Mouse (Mus musculus) lung, embryonic 14.5 days (tissue): ENCODE measurements at regions not wholly inside any gene's neighbourhood (a gene's known extent, or its start where the extent isn't known, plus 50 kb on each side); places are given as distances from the start of the nearest gene placed in this dataset.

Experiments
- ATAC-seq: fragments of 200-750 bp; cut with Nextera tagmentation; 2 replicates; pipeline ENCODE4 v1.8.0; 2017; ENCODE audit warnings: mild to moderate bottlenecking, moderate TSS enrichment, moderate library complexity; ENCODE audit not compliant: insufficient read depth
- DNase-seq: peaks from one replicate; pipeline ENCODE4 v3.0.0-alpha.2; 2015
- H3K27ac ChIP-seq: fragments of 300-500 bp; sonication (generic); 2 replicates; pipeline ENCODE4 v1.5.1; 2014; ENCODE audit warnings: low read depth, mild to moderate bottlenecking, moderate library complexity
- H3K27me3 ChIP-seq: fragments of 300-500 bp; sonication (generic); 2 replicates; pipeline ENCODE4 v1.6.1; 2014; ENCODE audit warnings: low read length, control low read depth; ENCODE audit not compliant: insufficient read depth
- H3K36me3 ChIP-seq: fragments of 300-500 bp; sonication (generic); 2 replicates; pipeline ENCODE4 v1.6.1; 2014; ENCODE audit warnings: control low read depth; ENCODE audit not compliant: insufficient read depth
- H3K4me1 ChIP-seq: fragments of 300-500 bp; sonication (generic); 2 replicates; pipeline ENCODE4 v1.6.1; 2014; ENCODE audit warnings: antibody characterized with exemption, control low read depth; ENCODE audit not compliant: insufficient read depth
- H3K4me2 ChIP-seq: fragments of 300-500 bp; sonication (generic); 2 replicates; pipeline ENCODE4 v1.6.1; 2014; ENCODE audit warnings: mild to moderate bottlenecking
- H3K4me3 ChIP-seq: fragments of 300-500 bp; sonication (generic); 2 replicates; pipeline ENCODE4 v1.5.1; 2014; ENCODE audit warnings: low read depth, low read length
- H3K9ac ChIP-seq: fragments of 300-500 bp; sonication (generic); 2 replicates; pipeline ENCODE4 v1.6.1; 2014
- H3K9me3 ChIP-seq: fragments of 300-500 bp; sonication (generic); 2 replicates; pipeline ENCODE4 v1.6.1; 2016; ENCODE audit warnings: low read depth, low read length, control low read depth
- CTCF ChIP-seq: IDR thresholded peaks from 2 replicates; pipeline ENCODE4 v1.5.1; 2016; ENCODE audit warnings: antibody characterized with exemption, low read depth
- WGBS: fragments of 180-500 bp; shearing (Covaris S2); extraction: QIAGEN DNeasy Blood & Tissue Kit; methylation state at CpG from one replicate; pipeline ENCODE4 v1.1.7; 2014; 5-methylcytosine and 5-hydroxymethylcytosine counted together

GRCm38 (mm10) chr15:97606630-97607381 is 98.8 kb downstream of the Rpap3 start:
- WGBS = 8% methylated on average over 25 of the region's 25 CpGs
- TF ChIP-seq CTCF = no peak
- peak overlapping the region; percentile 73 for H3K4me2 ChIP-seq

DNA sequence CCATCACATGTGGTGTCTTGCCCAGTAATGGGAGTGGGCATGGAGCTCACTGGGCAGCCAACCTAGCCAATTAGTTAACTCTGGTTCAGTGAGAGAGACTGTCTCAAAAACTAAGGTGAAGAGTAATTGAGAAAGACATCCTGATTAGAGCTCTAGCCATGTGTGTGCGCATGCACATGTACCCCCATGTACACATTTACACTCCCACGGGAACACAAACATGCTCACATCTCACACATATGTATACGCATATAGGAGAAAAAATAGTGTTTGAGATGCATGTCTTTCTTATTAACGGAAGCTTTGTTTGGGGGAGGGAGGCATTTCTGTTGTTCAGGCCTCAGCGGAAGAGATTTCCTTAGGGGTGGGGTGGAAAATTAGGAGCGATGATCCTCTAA is 99.4 kb downstream of the Rpap3 start:
- Histone ChIP-seq H3K27me3 (no peaks in the 10 kb centered on the region), H3K4me3 (peak overlapping the region; percentile 32), H3K4me2 (peak overlapping the region; percentile 73), H3K9ac (peak overlapping the region; percentile 40), H3K9me3 (no peaks in the 10 kb centered on the region), H3K4me1 (no peaks in the 10 kb centered on the region), H3K36me3 (no peaks in the 10 kb centered on the region), H3K27ac (no peak overlapping the region)
- no peak for TF ChIP-seq CTCF
- ATAC-seq = no peak
- WGBS = 39% methylated on average over 6 of the region's 6 CpGs
- DNase-seq = no peak

More at GRCm38 (mm10) chr15:97606630-97607381, 98.8 kb downstream of the Rpap3 start:
- ATAC-seq (peak; percentile 77), DNase-seq (peak; percentile 83)
- H3K27me3 ChIP-seq = no peaks in the 10 kb centered on the region
- H3K9me3 ChIP-seq = no peaks in the 10 kb centered on the region
- H3K4me3 ChIP-seq = peak overlapping the region; percentile 32
- H3K9ac ChIP-seq = peak overlapping the region; percentile 40
- no peaks in the 10 kb centered on the region for H3K4me1 ChIP-seq
- H3K27ac ChIP-seq = no peak overlapping the region
- no peaks in the 10 kb centered on the region for H3K36me3 ChIP-seq

GRCm38 (mm10) chr15:97605791-97606190 is 99.8 kb downstream of the Rpap3 start:
- Histone ChIP-seq H3K9me3 (no peaks in the 10 kb centered on the region), H3K36me3 (no peaks in the 10 kb centered on the region), H3K9ac (no peak overlapping the region), H3K27me3 (no peaks in the 10 kb centered on the region), H3K4me1 (no peaks in the 10 kb centered on the region), H3K4me3 (no peak overlapping the region), H3K27ac (no peak overlapping the region), H3K4me2 (no peak overlapping the region)
- no peak for TF ChIP-seq CTCF
- WGBS = 91% methylated on average over 7 of the region's 7 CpGs
- no peak for DNase-seq
- no peak for ATAC-seq

DNA sequence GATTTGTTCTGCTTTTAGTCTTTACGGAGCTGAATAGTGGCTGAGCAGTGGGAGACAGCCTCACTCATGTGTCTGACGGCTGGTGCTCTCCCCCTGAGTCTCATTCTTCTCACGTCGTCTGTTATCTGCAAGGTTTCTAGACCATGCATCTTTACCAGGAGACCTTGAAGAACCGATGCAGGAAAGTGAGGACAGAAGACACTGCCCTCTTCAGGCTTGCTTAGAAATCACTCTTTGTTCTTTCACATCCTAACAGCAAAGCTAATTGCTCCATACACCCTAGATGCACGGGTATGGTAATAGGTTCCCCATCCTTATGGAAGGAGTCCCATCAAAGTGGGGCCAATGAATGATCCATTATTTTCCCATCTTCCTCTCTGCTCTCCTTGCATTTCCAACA is 102.1 kb downstream of the Rpap3 start:
- Histone ChIP-seq H3K4me1 (no peaks in the 10 kb centered on the region), H3K27me3 (no peaks in the 10 kb centered on the region), H3K27ac (no peak overlapping the region), H3K36me3 (no peaks in the 10 kb centered on the region), H3K4me2 (no peak overlapping the region), H3K9ac (no peak overlapping the region), H3K9me3 (no peaks in the 10 kb centered on the region), H3K4me3 (no peak overlapping the region)
- ATAC-seq = no peak
- TF ChIP-seq CTCF = peak; percentile 52; the same call in 1 of the 2 replicates
- 38% methylated on average over 6 of the region's 6 CpGs for WGBS
- DNase-seq = peak; percentile 37

- DNase-seq (no peak), ATAC-seq (no peak)
- Histone ChIP-seq H3K27me3 (no peaks in the 10 kb centered on the region), H3K36me3 (no peaks in the 10 kb centered on the region), H3K4me1 (no peaks in the 10 kb centered on the region; the same call in 1 of the 2 replicates), H3K4me3 (no peak overlapping the region), H3K27ac (no peak overlapping the region), H3K9me3 (no peaks in the 10 kb centered on the region), H3K4me2 (no peak overlapping the region), H3K9ac (no peak overlapping the region)
- no peak for TF ChIP-seq CTCF
- WGBS = 67% methylated on average over 8 of the region's 8 CpGs
Measured at GRCm38 (mm10) chr15:97598270-97598669, 107.4 kb downstream of the Rpap3 start.

GRCm38 (mm10) chr15:97596514-97597081 is 109.0 kb downstream of the Rpap3 start:
- Histone ChIP-seq H3K27ac (no peak overlapping the region), H3K27me3 (no peaks in the 10 kb centered on the region), H3K9ac (no peak overlapping the region), H3K4me3 (no peak overlapping the region), H3K4me2 (no peak overlapping the region), H3K4me1 (no peaks in the 10 kb centered on the region; the same call in 1 of the 2 replicates), H3K36me3 (no peaks in the 10 kb centered on the region), H3K9me3 (no peaks in the 10 kb centered on the region)
- ATAC-seq (no peak), DNase-seq (no peak)
- TF ChIP-seq CTCF = no peak
- WGBS = 33% methylated on average over 8 of the region's 8 CpGs

DNA sequence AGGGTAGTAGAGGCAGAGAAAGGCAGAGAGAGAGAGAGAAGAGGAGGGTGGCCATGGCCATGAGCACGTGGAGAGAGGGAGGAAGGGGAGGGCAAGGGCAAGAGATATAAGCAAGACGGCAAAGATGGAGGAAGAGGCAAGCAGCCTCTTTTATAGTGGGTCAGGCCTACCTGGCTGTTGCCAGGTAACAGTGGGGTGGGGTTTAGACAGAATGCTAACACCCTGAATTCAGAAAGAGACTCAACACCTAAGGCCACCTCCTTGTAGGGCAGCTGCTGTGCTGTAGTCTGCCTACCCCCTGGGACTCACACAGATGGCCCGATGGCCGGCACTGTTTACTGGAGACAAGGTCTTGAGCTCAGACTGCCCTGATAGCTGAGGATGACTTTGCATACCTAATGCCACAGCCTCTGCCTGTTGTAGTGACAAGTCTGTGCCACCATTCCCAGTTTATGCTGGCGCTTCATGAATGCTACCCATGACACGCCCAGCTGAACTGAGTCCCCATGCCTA is 110.3 kb downstream of the Rpap3 start:
- no peak overlapping the region for H3K4me3 ChIP-seq
- no peaks in the 10 kb centered on the region; the same call in 1 of the 2 replicates for H3K4me1 ChIP-seq
- no peak overlapping the region for H3K27ac ChIP-seq
- DNase-seq (no peak), ATAC-seq (no peak)
- H3K9ac ChIP-seq = no peak overlapping the region
- TF ChIP-seq CTCF = no peak
- no peaks in the 10 kb centered on the region for H3K9me3 ChIP-seq
- no peak overlapping the region for H3K4me2 ChIP-seq
- H3K36me3 ChIP-seq = no peaks in the 10 kb centered on the region
- WGBS = 64% methylated on average over 6 of the region's 6 CpGs
- no peaks in the 10 kb centered on the region for H3K27me3 ChIP-seq
